Mouse (Mus musculus) CD4-positive, CD25-positive, alpha-beta regulatory T cell, adult 2 months (primary cell): ENCODE data around the gene Clns1a.

ENCODE experiments used
- DNase-seq: peaks from one replicate; pipeline ENCODE4 v3.0.0-alpha.2; 2012; ENCODE audit warnings: low read depth, low spot score

Gene Clns1a

GRCm38 (mm10) chr7:97765963-97766347 lies 69.5 kb downstream of the Clns1a start:
- no peak for DNase-seq

GRCm38 (mm10) chr7:97766406-97767166 lies 70.2 kb downstream of the Clns1a start:
- no peak for DNase-seq

- no peak for DNase-seq
These were observed 71.4 kb downstream of the Clns1a start for GRCm38 (mm10) chr7:97767841-97768240.

GRCm38 (mm10) chr7:97769020-97769419 lies 72.6 kb downstream of the Clns1a start:
- no peak for DNase-seq
